Comparison of ENCODE assay signal across 30 mouse cellular contexts in the genomic region with DNA sequence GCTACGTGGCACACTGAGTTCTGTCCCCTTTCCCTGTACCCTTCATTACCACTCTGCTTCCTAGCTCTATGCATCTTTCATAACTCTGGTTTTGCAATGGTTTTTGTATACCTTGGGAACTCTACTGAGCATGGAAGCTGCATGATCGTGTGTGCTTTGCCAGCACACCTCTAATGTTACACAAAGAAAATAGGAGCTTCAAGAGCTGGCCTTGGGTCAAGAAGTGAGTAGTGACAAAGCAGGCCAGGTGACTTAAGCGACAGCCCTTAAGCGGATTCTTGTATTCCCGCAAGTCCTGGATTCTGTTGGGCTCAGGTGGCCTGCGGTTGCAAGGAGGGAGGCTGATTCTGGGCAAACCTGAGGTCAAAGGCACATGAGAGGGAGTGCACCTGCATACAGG. TPM values are rescaled to one million over a fixed set of nuclear protein-coding genes. Genes with fewer than 3 reads are reported as not detected.
"Had no signal": no experiment of that assay in that cellular context is flagged by ENCODE, and none has a peak within 500 bp of the region (broad histone marks: within the 10 kb centered on the region; RNA-seq: fewer than 3 reads in every experiment).

No protein-coding gene starts in this region.

- ATAC-seq: forebrain, postnatal 0 days; hindbrain, postnatal 0 days; intestine, embryonic 16.5 days had no signal

- H3K9ac ChIP-seq: forebrain, postnatal 0 days; heart, embryonic 13.5 days; heart, embryonic 15.5 days; hindbrain, embryonic 13.5 days; hindbrain, embryonic 15.5 days; kidney, embryonic 15.5 days; limb, embryonic 13.5 days; limb, embryonic 15.5 days had no signal

- H3K4me3 ChIP-seq: heart, adult 2 months; heart, embryonic 13.5 days; heart, embryonic 15.5 days; hindbrain, embryonic 13.5 days; hindbrain, embryonic 15.5 days; kidney, embryonic 15.5 days; limb, embryonic 13.5 days; limb, embryonic 15.5 days had no signal

- H3K4me2 ChIP-seq: heart, embryonic 11.5 days; heart, embryonic 13.5 days; heart, embryonic 15.5 days; hindbrain, embryonic 13.5 days; hindbrain, embryonic 15.5 days; kidney, embryonic 15.5 days; limb, embryonic 13.5 days; limb, embryonic 15.5 days had no signal

- H3K9me3 ChIP-seq: heart, embryonic 13.5 days; heart, embryonic 15.5 days; hindbrain, embryonic 13.5 days; hindbrain, embryonic 15.5 days; kidney, embryonic 15.5 days; limb, embryonic 13.5 days; limb, embryonic 15.5 days had no signal

- DNase-seq: forebrain, postnatal 0 days; gastrocnemius, postnatal 10 days; gastrocnemius, postnatal 25 days; heart, adult 11 months; heart, adult 2 months; heart, postnatal 14 days; heart, postnatal 36 days; kidney, adult 11 months; kidney, adult 2 months; kidney, adult 9 months; kidney, postnatal 14 days; kidney, postnatal 36 days; layer of hippocampus, adult 9-11 months; layer of hippocampus, postnatal 36 days; left cerebral cortex, postnatal 4 days had no signal

- H3K27ac ChIP-seq: heart, adult 2 months; heart, embryonic 13.5 days; hindbrain, embryonic 13.5 days; hindbrain, embryonic 15.5 days; hindbrain, postnatal 0 days; kidney, embryonic 15.5 days; kidney, postnatal 0 days; limb, embryonic 13.5 days; limb, embryonic 15.5 days had no signal

- H3K36me3 ChIP-seq: heart, embryonic 13.5 days; heart, embryonic 15.5 days; hindbrain, embryonic 13.5 days; hindbrain, embryonic 15.5 days; kidney, embryonic 15.5 days; limb, embryonic 13.5 days; limb, embryonic 15.5 days had no signal

RNA-seq across cellular contexts. Expression of gene Ntsr2, which starts 4.9 kb away (rescaled TPM):
- total RNA-seq: hematopoietic stem cell, adult 5-6 weeks; liver, adult 2 months had no signal
- polyA plus RNA-seq: heart, embryonic 11.5 days; heart, embryonic 13.5 days; intestine, embryonic 14.5 days; intestine, embryonic 16.5 days; limb, embryonic 11.5 days; limb, embryonic 13.5 days; limb, embryonic 15.5 days; liver, adult 2 months had no signal
